Mouse (Mus musculus) layer of hippocampus, postnatal 36 days (tissue): Measurements from ENCODE around the gene Vps37b. TPM values are rescaled to one million over a fixed set of nuclear protein-coding genes. Genes with fewer than 3 reads are reported as not detected.

ENCODE experiments used
- DNase-seq, 2 experiments: peaks; one replicate each; pipeline ENCODE4 v3.0.0; 2022
- microRNA-seq, 2 experiments: library from miRNA; unstranded; fragments of <30 nt; microRNA quantifications; one replicate each; pipeline ENCODE4 v1.2.0; 2021
- total RNA-seq, 2 experiments: library from RNA; stranded (reverse); gene quantifications; 2 replicates each; pipeline ENCODE4 v1.2.3; 2021

Vps37b gene
- total RNA-seq, 2 experiments from 2014 or later = 32.6 to 40.8 TPM

DNA sequence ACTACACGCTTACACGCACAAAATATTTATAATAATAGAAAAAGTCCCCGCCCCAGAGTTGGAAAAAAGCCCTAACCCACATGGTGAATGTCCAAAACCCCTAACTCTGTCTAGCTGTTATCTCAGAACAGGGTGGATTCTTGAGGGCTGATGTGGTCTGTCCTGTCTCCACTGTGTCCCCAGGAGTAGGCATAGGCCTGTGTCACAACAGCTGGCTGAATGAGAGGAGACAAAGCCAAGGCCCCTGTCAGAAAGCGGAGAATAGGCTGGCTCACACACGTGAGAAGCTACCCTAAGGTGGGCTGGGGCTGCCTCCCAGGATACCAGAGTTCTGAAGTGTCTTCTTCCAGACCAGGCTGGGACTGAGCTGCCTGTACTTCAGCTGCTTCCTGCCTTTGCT, 53.9 kb downstream of the Vps37b start:
- no peak for DNase-seq

- DNase-seq = no peak
Measured at GRCm38 (mm10) chr5:123977231-123977630, 54.8 kb downstream of the Vps37b start.

- DNase-seq = no peak
Measured at GRCm38 (mm10) chr5:123975668-123976180, 56.3 kb downstream of the Vps37b start.

DNA sequence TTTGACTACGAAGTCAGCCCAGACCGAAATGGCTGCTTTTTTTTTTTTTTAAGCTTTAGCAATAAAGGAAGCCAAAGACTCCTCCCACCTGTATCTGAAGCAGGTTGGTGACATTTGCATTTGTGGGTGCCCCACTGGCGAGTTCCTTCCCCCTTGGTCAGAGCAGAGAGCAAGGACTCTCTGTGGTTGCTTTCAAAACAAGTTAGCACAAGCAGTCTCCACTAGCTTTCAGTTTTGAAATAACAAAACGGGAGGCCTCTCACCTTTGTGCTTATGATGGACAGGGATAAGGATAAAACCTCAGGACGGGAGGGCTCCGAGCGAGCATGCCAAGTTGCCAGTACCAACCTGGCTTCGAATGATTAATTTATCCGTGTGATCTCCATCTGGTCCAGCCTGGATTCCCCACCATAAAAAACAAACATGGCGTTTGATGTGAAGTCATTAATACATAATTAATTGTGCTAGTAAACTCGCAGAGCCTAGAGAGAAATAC, 57.4 kb downstream of the Vps37b start:
- DNase-seq = no peak

DNA sequence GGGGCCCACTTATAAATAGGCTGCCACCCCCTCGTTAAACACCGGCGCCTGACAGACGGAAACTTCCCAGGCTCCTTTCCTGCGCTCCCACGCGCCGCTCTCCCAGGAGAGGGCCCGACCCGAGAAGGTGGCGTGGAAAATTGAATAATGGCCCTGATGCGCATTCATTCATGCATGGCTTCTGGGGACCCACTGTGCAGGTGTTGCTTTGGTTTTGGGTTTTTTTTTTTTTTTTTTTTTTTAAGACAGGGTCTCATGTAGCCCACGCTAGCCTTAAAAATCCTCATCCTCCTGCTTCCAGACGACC, 57.9 kb downstream of the Vps37b start:
- DNase-seq = no peak

- peak; percentile 60 to 66 for DNase-seq
Measured at GRCm38 (mm10) chr5:123973299-123974178, 58.5 kb downstream of the Vps37b start, which contains the start of gene Hip1r. Hip1r (plus strand) TSS chr5:123973628.

DNA sequence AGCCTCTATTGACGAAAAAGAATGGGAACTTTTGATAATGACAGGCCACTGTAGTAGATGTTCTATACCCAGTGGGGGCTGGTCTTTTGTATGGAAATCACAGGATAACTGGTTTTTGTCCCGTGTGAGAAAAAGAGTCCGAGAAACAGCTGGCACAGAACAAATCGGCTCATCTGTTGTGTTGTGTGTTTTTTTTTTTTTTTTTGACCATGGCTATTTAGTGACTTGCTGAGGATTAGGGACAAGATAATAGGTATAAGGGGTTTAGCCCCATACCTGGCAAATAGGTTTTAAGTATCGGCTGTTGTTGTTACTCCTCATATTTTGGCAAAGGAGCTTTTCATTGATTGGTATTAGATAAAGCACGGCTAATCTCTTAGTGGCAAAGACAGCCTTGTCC, 59.6 kb downstream of the Vps37b start:
- no peak for DNase-seq

GRCm38 (mm10) chr5:123970576-123970975, 61.5 kb downstream of the Vps37b start:
- DNase-seq = no peak

DNA sequence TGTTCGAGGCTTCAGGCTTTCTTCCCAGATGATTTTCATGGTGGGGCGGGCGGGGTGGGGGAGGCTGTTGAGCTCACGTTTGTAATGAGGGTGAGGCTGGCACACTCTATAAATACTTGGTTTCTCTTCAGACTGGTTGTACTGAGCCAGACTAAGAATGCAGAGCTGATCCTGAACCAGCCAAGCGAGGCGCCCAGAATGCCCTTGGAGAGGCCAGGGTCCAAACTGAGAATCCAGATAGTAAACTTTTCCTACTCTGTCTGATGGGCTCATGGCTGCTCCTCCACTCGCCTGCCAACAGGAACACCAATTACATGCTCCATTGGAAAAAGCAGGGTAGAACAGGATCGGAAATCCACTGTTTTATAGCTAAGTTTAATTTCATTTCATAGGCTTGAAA, 62.9 kb downstream of the Vps37b start:
- DNase-seq = no peak

GRCm38 (mm10) chr5:123968468-123968867, 63.6 kb downstream of the Vps37b start:
- no peak for DNase-seq

GRCm38 (mm10) chr5:123966759-123967158, 65.3 kb downstream of the Vps37b start:
- no peak for DNase-seq

- DNase-seq = no peak
Measured at GRCm38 (mm10) chr5:123964208-123964607, 67.9 kb downstream of the Vps37b start.

GRCm38 (mm10) chr5:123961046-123961445, 71.0 kb downstream of the Vps37b start:
- no peak for DNase-seq

- DNase-seq = no peak
Measured at GRCm38 (mm10) chr5:123960129-123960528, 71.9 kb downstream of the Vps37b start.

GRCm38 (mm10) chr5:123959018-123959417, 73.1 kb downstream of the Vps37b start:
- DNase-seq = no peak

- DNase-seq = no peak
Measured at GRCm38 (mm10) chr5:123957213-123957612, 74.9 kb downstream of the Vps37b start.

Small RNAs within 50 kb of the gene (microRNA-seq; reads per million reads assigned to microRNA genes)
- gene Mir7032 = 0.60 to 1.7 reads per million in 2 experiments

Other genes starting within 250 kb of the Vps37b start
- gene Hcar2, start 166.8 kb downstream of the Vps37b start, total RNA-seq = under 1 TPM in 1 of 2 experiments, not detected in 1; 0.33 TPM
- under 1 TPM; 0.82 to 0.88 TPM for gene Hcar1, start 152.2 kb downstream of the Vps37b start, total RNA-seq
- 10 to 100 TPM; 60.2 to 67.8 TPM for gene Denr, start 125.1 kb downstream of the Vps37b start, total RNA-seq
- 1 to 10 TPM in 1 of 2 experiments, under 1 TPM in 1; 0.91 to 1.7 TPM for gene Gm43518, start 104.9 kb downstream of the Vps37b start, total RNA-seq
- gene Ccdc62, start 101.6 kb downstream of the Vps37b start, total RNA-seq = 1 to 10 TPM; 2.5 TPM
- 10 to 100 TPM; 39.4 to 41.2 TPM for gene Hip1r, start 58.6 kb downstream of the Vps37b start, total RNA-seq
- gene Abcb9, start 63.5 kb upstream of the Vps37b start, total RNA-seq = 10 to 100 TPM; 27.2 to 30.7 TPM
- 10 to 100 TPM; 34.1 to 36.2 TPM for gene Ogfod2, start 80.0 kb upstream of the Vps37b start, total RNA-seq
- 10 to 100 TPM; 52.6 to 57.5 TPM for gene Arl6ip4, start 83.8 kb upstream of the Vps37b start, total RNA-seq
- 100 to 1,000 TPM; 281 to 377 TPM for gene Pitpnm2, start 217.5 kb upstream of the Vps37b start, total RNA-seq